ENCODE assay signal across 9 mouse cellular contexts in the genomic region with DNA sequence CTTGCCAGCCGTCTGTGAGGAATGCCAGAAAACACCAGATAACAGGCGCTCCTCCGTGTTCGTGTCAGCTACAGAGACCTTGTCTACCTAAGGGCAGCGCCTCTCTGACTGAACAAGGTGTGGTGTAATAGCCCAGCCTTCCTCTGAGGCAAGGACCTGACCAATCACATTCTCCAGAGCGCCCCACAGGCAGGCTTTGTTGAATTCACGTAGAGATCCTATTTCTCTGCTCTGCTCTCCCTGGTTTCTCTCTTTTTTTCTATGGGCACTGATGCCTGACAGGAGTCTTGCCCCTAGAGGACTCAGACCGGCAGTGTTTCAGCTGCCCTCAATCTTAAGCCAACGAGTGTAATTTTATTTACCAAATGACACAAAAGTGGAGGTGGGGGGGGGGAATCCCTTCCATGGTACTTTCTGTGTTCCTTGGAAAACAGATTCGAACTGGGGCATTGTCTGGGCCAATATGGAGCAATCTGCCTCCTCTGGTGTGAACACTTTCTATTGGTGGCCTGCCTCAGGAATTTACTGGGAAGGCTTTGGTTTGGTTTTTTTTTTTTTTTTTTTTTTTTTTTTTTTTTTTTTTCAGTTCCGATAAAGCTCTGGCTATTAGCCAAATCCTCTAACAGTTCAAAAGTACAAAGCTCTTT. TPM values are rescaled to one million over a fixed set of nuclear protein-coding genes. Genes with fewer than 3 reads are reported as not detected.
DNase-seq lines count a peak whose midpoint lies in the region; ATAC-seq lines count a peak whose summit lies in the region.
"Had no signal": no experiment of that assay in that cellular context is flagged by ENCODE, and none has a peak within 500 bp of the region (broad histone marks: within the 10 kb centered on the region; RNA-seq: fewer than 3 reads in every experiment).

No protein-coding gene starts in this region.

- WGBS in embryonic facial prominence, embryonic 12.5 days = 14% methylated on average over 11 of the region's 11 CpGs
- WGBS in kidney, embryonic 16.5 days = 13% methylated on average over 11 of the region's 11 CpGs

- H3K27me3 ChIP-seq in embryonic facial prominence, embryonic 12.5 days = no peaks in the 10 kb centered on the region
- no peaks in the 10 kb centered on the region for H3K27me3 ChIP-seq in kidney, embryonic 16.5 days (ENCODE audit: insufficient read depth, low read length)

- no peaks in the 10 kb centered on the region for H3K36me3 ChIP-seq in embryonic facial prominence, embryonic 12.5 days
- no peaks in the 10 kb centered on the region for H3K36me3 ChIP-seq in kidney, embryonic 16.5 days (ENCODE audit: insufficient read depth, low read length)

- peak; percentile 47 for DNase-seq in R1 (ENCODE audit: low read depth, low spot score)
- DNase-seq in lung, postnatal 36 days = peak; percentile 56
- DNase-seq in T-cell, adult 2 months (ENCODE audit: low spot score) = no peak
- no peak for DNase-seq in cerebellum, adult 11 months
- DNase-seq in layer of hippocampus, adult 8-10 months (ENCODE audit: low spot score in 2 of 2) = no peak
- DNase-seq in layer of hippocampus, adult 11-12 months (ENCODE audit: low spot score) = no peak

- no peaks in the 10 kb centered on the region for H3K9me3 ChIP-seq in embryonic facial prominence, embryonic 12.5 days
- no peaks in the 10 kb centered on the region for H3K9me3 ChIP-seq in kidney, embryonic 16.5 days (ENCODE audit: low read length)

- H3K27ac ChIP-seq in embryonic facial prominence, embryonic 12.5 days = no peak overlapping the region
- peak overlapping the region; percentile 91 for H3K27ac ChIP-seq in kidney, embryonic 16.5 days (ENCODE audit: low read length)

- peak overlapping the region; percentile 28 for H3K4me2 ChIP-seq in embryonic facial prominence, embryonic 12.5 days (replicated peaks)
- H3K4me2 ChIP-seq in kidney, embryonic 16.5 days (replicated peaks; ENCODE audit: low read depth, low read length) = peak overlapping the region; percentile 52

- no peaks in the 10 kb centered on the region for H3K4me1 ChIP-seq in embryonic facial prominence, embryonic 12.5 days
- H3K4me1 ChIP-seq in kidney, embryonic 16.5 days (ENCODE audit: insufficient read depth, low read length) = peaks cover 8% of the 10 kb centered on the region; the same call in 1 of the 2 replicates

- no peak overlapping the region for H3K4me3 ChIP-seq in embryonic facial prominence, embryonic 12.5 days
- H3K4me3 ChIP-seq in kidney, embryonic 16.5 days (ENCODE audit: low read length) = peak overlapping the region; percentile 29
- H3K4me3 ChIP-seq: myocyte had no signal

- ATAC-seq in embryonic facial prominence, embryonic 12.5 days (ENCODE audit: insufficient number of reproducible peaks, insufficient read depth, low FRiP score, low TSS enrichment) = peak; percentile 31; the same call in 1 of the 2 replicates
- peak; percentile 94 for ATAC-seq in kidney, embryonic 16.5 days (ENCODE audit: low FRiP score, low TSS enrichment)

- H3K9ac ChIP-seq in embryonic facial prominence, embryonic 12.5 days = no peak overlapping the region
- peak overlapping the region; percentile 48; the same call in 1 of the 2 replicates for H3K9ac ChIP-seq in kidney, embryonic 16.5 days (replicated peaks; ENCODE audit: low read length)

RNA-seq across cellular contexts. Expression of a gene that starts 0.5 kb away (rescaled TPM):
- polyA plus RNA-seq in embryonic facial prominence, embryonic 12.5 days (2016; fragmentation: Nextera tagmentation; extraction: Ambion mirVana) = 0.52 and 0.84 TPM in 2 replicates
- polyA plus RNA-seq in kidney, embryonic 16.5 days (2015; fragmentation: Nextera tagmentation; extraction: Ambion mirVana) = 18.0 and 24.6 TPM in 2 replicates
- total RNA-seq in layer of hippocampus, adult 8-10 months (2022) = under 1 TPM in 2 of 4 experiments, not detected in 2; 0.20 to 0.43 TPM
- polyA plus RNA-seq: myocyte had no signal

RNA-seq across cellular contexts. Expression of a gene that starts 5.0 kb away (rescaled TPM):
- polyA plus RNA-seq in embryonic facial prominence, embryonic 12.5 days (2016; fragmentation: Nextera tagmentation; extraction: Ambion mirVana) = 107 and 111 TPM in 2 replicates
- polyA plus RNA-seq in kidney, embryonic 16.5 days (2015; fragmentation: Nextera tagmentation; extraction: Ambion mirVana) = 69.2 and 79.2 TPM in 2 replicates
- total RNA-seq in layer of hippocampus, adult 8-10 months (2022) = 10 to 100 TPM; 41.6 to 52.6 (median 46.3) TPM

RNA-seq across cellular contexts. Expression of a gene that starts 13.8 kb away (rescaled TPM):
- 0.32 and 0.35 TPM in 2 replicates for polyA plus RNA-seq in embryonic facial prominence, embryonic 12.5 days (2016; fragmentation: Nextera tagmentation; extraction: Ambion mirVana)
- not detected in 2 replicates for polyA plus RNA-seq in kidney, embryonic 16.5 days (2015; fragmentation: Nextera tagmentation; extraction: Ambion mirVana)
- 1 to 10 TPM in 1 of 4 experiments, under 1 TPM in 3; 0.82 to 1.4 (median 0.98) TPM for total RNA-seq in layer of hippocampus, adult 8-10 months (2022)
- polyA plus RNA-seq: myocyte had no signal

RNA-seq across cellular contexts. Expression of a gene that starts 32.3 kb away (rescaled TPM):
- polyA plus RNA-seq in embryonic facial prominence, embryonic 12.5 days (2016; fragmentation: Nextera tagmentation; extraction: Ambion mirVana) = not detected in 2 replicates
- polyA plus RNA-seq in kidney, embryonic 16.5 days (2015; fragmentation: Nextera tagmentation; extraction: Ambion mirVana) = 0.10 TPM in 1 of 2 replicates, not detected in the other
- under 1 TPM in 1 of 4 experiments, not detected in 3; 0.18 TPM for total RNA-seq in layer of hippocampus, adult 8-10 months (2022)
- polyA plus RNA-seq: myocyte had no signal

RNA-seq across cellular contexts. Expression of a gene that starts 42.2 kb away (rescaled TPM):
- polyA plus RNA-seq in embryonic facial prominence, embryonic 12.5 days (2016; fragmentation: Nextera tagmentation; extraction: Ambion mirVana) = 25.2 and 26.3 TPM in 2 replicates
- polyA plus RNA-seq in kidney, embryonic 16.5 days (2015; fragmentation: Nextera tagmentation; extraction: Ambion mirVana) = 43.0 and 47.5 TPM in 2 replicates
- total RNA-seq in layer of hippocampus, adult 8-10 months (2022) = 10 to 100 TPM; 19.3 to 23.8 (median 21.5) TPM

Comparison
In these comparisons a context has a peak if more than half of its experiments do, and no peak if none do; other contexts are left out.
1. DNase-seq: peak in R1 (single experiment) and lung, postnatal 36 days (single experiment); none in T-cell, adult 2 months (single experiment), cerebellum, adult 11 months (single experiment), layer of hippocampus, adult 8-10 months (0 of 2) and layer of hippocampus, adult 11-12 months (single experiment).
2. RNA of a gene that starts 0.5 kb away (polyA plus RNA-seq): 18.0 to 24.6 TPM in kidney, embryonic 16.5 days; 0.52 to 0.84 TPM in embryonic facial prominence, embryonic 12.5 days; every median in the first group is over 10 times any median in the second.